Mouse (Mus musculus) G1E (cell line): ENCODE data around the gene Arrdc2.

ENCODE experiments used
- CTCF ChIP-seq: IDR thresholded peaks from 2 replicates; pipeline ENCODE4 v1.5.1; 2012; ENCODE audit warnings: low read depth, low read length, inconsistent platforms, mixed read lengths
- GATA1 ChIP-seq: IDR thresholded peaks from 2 replicates; pipeline ENCODE4 v1.6.1; 2012; ENCODE audit warnings: borderline replicate concordance, low read length, inconsistent platforms, mixed read lengths

DNA sequence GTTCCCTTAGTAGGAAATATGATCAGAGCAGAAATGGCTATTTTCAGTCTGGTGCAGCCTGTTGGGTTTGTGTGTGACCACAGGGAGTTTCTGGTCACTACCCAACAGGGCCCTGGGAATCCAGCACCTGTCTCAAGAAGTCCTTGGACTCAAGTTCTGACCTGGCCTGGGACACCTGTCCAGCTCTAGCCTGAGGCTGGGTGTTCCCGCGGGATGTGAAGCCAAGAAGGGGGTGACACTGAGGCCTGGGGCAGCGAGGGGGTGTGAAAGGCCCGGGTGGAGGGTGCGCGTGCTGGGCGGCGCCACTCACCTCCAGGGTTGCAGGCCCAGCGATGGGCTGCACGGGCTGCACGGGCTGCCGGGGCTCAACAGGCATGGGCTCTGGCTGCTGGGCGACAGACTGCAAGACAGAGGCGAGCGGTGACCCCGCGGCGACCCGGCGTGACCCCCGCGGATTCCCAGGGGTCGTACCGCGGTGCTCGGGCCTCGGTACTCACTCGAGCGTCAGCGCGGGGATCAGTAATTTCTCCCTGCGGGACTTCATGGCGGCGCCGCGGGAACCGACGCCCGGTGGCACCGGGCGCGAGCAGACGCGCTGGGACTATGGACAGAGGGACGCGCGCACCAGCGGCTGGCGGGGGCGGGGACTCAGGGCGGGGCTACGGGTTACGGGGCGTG, 43.0 kb downstream of the Arrdc2 start:
- TF ChIP-seq GATA1 (no peak), CTCF (no peak)
